Mouse (Mus musculus): ENCODE data around the gene Nck2. TPM values are rescaled to one million over a fixed set of nuclear protein-coding genes. Genes with fewer than 3 reads are reported as not detected.

Nck2 gene
- polyA plus RNA-seq (2015; fragmentation: Nextera tagmentation; extraction: Ambion mirVana) = 31.0 and 36.6 TPM in 2 replicates

DNA sequence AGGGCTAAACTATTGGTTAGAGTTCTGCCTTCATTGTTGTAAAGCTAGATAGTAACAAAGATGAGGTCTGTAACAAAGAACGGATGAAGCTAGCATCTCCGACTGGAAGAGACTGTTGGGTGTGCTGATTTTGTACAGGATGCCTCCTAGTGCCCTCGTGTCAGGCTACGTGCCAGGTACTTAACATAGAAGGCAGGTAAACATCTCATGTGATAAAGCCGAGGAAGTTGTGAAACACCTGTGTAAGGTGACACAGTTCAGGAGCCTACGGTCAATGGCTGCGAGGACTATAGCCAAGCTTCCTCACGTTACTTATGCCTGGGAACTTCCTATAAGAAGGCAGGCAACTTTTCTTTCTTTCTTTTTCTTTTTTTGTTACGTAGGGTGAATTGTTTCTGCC is at the start of gene Nck2:
TSS of gene Nck2 (plus strand) at position 49 of the 400 bp plus-strand sequence.
- no peak for ATAC-seq (ENCODE audit: low FRiP score)
- H3K9me3 ChIP-seq (replicated peaks) = no peaks in the 10 kb centered on the region
- peaks cover 27% of the 10 kb centered on the region for H3K4me1 ChIP-seq
- H3K36me3 ChIP-seq = no peaks in the 10 kb centered on the region
- no peaks in the 10 kb centered on the region for H3K27me3 ChIP-seq (replicated peaks)
- peak within 1 kb of the TSS; percentile 90 for H3K27ac ChIP-seq (replicated peaks)
- peak within 1 kb of the TSS; percentile 94 for H3K9ac ChIP-seq (replicated peaks)
- 27% methylated on average over 9 of the region's 9 CpGs for WGBS
- peak within 1 kb of the TSS; percentile 98 for H3K4me3 ChIP-seq (replicated peaks)
- H3K4me2 ChIP-seq = peak within 1 kb of the TSS; percentile 89

DNA sequence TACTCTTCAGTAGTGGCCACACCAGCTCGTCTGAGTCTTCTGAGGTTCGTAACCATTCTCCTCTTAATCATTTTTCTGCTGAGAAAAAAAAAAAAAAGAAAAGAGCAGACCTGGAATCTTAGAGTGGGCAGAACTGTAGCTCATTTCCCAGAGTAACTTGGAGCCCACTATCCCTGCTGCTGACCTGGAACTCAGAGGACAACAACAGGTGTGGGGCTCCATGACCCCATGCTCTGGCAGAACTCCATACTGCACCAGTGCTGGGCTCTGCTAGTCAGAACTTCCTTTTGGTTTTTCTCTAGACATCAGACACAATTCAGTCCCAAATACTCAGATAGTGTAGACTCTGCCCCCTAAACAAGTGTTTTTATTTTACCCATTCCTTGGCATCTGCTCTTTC is 49.3 kb upstream of the Nck2 start:
- Histone ChIP-seq H3K27ac (replicated peaks) (no peak overlapping the region), H3K9me3 (replicated peaks) (no peaks in the 10 kb centered on the region), H3K4me2 (no peak overlapping the region), H3K36me3 (no peaks in the 10 kb centered on the region), H3K4me1 (no peaks in the 10 kb centered on the region), H3K27me3 (replicated peaks) (no peaks in the 10 kb centered on the region), H3K9ac (replicated peaks) (no peak overlapping the region), H3K4me3 (replicated peaks) (no peak overlapping the region)
- ATAC-seq (ENCODE audit: low FRiP score) = no peak
- WGBS = 77% methylated on average over 2 of the region's 2 CpGs

DNA sequence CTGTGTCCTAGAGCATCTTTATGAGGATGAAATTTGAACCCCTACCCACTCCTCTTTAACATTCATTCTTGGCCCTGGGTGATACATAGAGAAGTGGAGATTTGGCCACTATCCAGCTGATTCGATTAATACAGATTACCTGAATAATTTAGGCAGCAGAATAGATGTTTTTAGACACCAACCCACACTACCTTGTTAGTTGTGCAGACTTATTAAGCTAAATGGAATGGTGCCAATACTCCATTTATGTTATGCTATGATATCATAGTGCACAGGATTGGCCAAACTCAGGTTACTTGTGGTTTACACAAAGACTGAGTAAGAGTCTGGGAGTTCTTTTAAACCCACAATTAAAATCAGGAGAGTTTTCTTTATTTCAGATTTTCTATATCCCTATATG is 48.6 kb upstream of the Nck2 start:
- no peaks in the 10 kb centered on the region for H3K9me3 ChIP-seq (replicated peaks)
- no peak overlapping the region for H3K27ac ChIP-seq (replicated peaks)
- no peak for ATAC-seq (ENCODE audit: low FRiP score)
- no peaks in the 10 kb centered on the region for H3K4me1 ChIP-seq
- H3K36me3 ChIP-seq = no peaks in the 10 kb centered on the region
- no peak overlapping the region for H3K4me2 ChIP-seq
- no peak overlapping the region for H3K4me3 ChIP-seq (replicated peaks)
- no peak overlapping the region for H3K9ac ChIP-seq (replicated peaks)
- 85% methylated on average over 1 of the region's 1 CpGs for WGBS
- no peaks in the 10 kb centered on the region for H3K27me3 ChIP-seq (replicated peaks)

DNA sequence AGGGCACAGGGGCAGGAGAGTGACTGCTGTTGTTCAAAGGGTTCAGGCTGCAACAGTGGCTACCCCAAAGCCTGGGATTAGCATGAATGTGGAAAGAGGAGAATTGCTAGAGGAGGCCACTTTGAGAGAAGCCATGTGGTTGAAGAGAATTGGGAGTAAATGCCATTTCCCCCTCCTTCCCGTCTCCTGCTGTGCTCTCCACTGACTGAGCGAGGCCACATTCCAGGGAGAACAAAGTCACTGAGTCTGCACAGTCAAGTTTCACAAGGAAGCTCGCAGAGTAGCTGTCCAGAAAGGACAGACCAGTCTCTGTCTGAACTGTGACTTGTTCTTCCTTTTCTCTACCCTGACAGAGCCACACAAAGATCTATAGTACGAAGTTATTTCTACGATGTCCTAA is 47.9 kb upstream of the Nck2 start:
- no peak overlapping the region for H3K4me3 ChIP-seq (replicated peaks)
- no peak overlapping the region for H3K27ac ChIP-seq (replicated peaks)
- no peak overlapping the region for H3K9ac ChIP-seq (replicated peaks)
- no peaks in the 10 kb centered on the region for H3K4me1 ChIP-seq
- H3K36me3 ChIP-seq = no peaks in the 10 kb centered on the region
- H3K9me3 ChIP-seq (replicated peaks) = no peaks in the 10 kb centered on the region
- no peak for ATAC-seq (ENCODE audit: low FRiP score)
- no peaks in the 10 kb centered on the region for H3K27me3 ChIP-seq (replicated peaks)
- H3K4me2 ChIP-seq = no peak overlapping the region
- WGBS = 43% methylated on average over 5 of the region's 5 CpGs

DNA sequence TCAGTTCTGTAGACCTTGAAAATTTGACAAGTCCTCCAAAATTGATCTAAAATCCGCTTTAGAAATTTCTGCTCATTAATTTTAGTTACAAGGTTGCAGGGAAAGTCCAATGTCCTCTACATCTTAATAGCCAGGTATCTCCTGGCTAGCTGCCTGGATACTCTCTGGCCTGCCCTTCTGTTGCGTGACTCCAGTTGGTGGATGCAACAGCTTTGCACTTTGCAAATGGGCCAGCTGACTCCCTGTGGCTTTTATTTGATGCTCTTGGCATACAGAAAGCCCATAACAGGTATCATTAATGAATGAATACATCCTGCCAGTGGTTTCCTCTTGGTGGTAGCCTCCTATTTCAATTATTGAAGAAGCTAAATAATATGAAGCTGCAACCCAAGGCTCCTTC is 47.3 kb upstream of the Nck2 start:
- no peak for ATAC-seq (ENCODE audit: low FRiP score)
- Histone ChIP-seq H3K4me2 (no peak overlapping the region), H3K27ac (replicated peaks) (no peak overlapping the region), H3K4me1 (no peaks in the 10 kb centered on the region), H3K27me3 (replicated peaks) (no peaks in the 10 kb centered on the region), H3K9ac (replicated peaks) (no peak overlapping the region), H3K4me3 (replicated peaks) (no peak overlapping the region), H3K36me3 (no peaks in the 10 kb centered on the region), H3K9me3 (replicated peaks) (no peaks in the 10 kb centered on the region)
- 76% methylated on average over 2 of the region's 2 CpGs for WGBS

- no peaks in the 10 kb centered on the region for H3K27me3 ChIP-seq (replicated peaks)
- ATAC-seq (ENCODE audit: low FRiP score) = no peak
These were observed 45.4 kb upstream of the Nck2 start for GRCm38 (mm10) chr1:43398738-43399601.

DNA sequence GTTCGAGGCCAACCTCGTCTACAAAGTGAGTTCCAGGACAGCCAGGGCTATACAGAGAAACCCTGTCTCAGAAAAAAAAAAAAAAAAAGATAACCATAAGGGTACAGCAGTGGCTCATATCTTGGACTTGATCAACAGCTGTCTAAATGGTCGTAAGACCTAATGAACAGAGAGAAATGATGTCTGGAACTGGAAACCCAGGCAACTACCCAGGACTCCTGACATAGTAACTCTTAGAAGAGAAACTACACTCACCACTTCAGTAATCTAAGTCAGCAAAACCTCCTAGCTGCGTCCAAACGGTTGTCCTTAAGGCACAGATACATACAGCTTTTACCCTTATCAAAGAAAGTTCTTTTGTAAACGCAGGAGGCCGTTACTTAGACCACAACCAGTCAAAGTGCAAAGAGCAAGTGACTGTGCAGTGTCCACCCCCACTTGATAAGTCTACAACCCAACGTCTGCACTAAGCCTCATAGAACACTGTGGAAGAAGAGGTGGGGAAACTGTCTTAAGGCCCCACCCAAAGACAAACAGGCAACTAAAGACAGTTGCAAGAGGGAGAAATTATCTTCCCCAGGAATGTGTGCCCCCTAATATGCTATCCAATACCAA is 44.7 kb upstream of the Nck2 start:
- Histone ChIP-seq H3K4me1 (no peaks in the 10 kb centered on the region), H3K9ac (replicated peaks) (no peak overlapping the region), H3K9me3 (replicated peaks) (no peaks in the 10 kb centered on the region), H3K4me3 (replicated peaks) (no peak overlapping the region), H3K36me3 (no peaks in the 10 kb centered on the region), H3K4me2 (no peak overlapping the region), H3K27ac (replicated peaks) (no peak overlapping the region), H3K27me3 (replicated peaks) (no peaks in the 10 kb centered on the region)
- ATAC-seq (ENCODE audit: low FRiP score) = no peak
- 87% methylated on average over 8 of the region's 8 CpGs for WGBS

More at GRCm38 (mm10) chr1:43398738-43399601, 45.4 kb upstream of the Nck2 start:
- no peaks in the 10 kb centered on the region for H3K4me1 ChIP-seq
- no peaks in the 10 kb centered on the region for H3K36me3 ChIP-seq
- no peak overlapping the region for H3K4me3 ChIP-seq (replicated peaks)
- H3K9me3 ChIP-seq (replicated peaks) = no peaks in the 10 kb centered on the region
- no peak overlapping the region for H3K4me2 ChIP-seq
- 91% methylated on average over 10 of the region's 10 CpGs for WGBS
- no peak overlapping the region for H3K9ac ChIP-seq (replicated peaks)
- no peak overlapping the region for H3K27ac ChIP-seq (replicated peaks)

GRCm38 (mm10) chr1:43400655-43401054 is 43.7 kb upstream of the Nck2 start:
- Histone ChIP-seq H3K36me3 (no peaks in the 10 kb centered on the region), H3K4me2 (no peak overlapping the region), H3K27me3 (replicated peaks) (no peaks in the 10 kb centered on the region), H3K9me3 (replicated peaks) (no peaks in the 10 kb centered on the region), H3K4me1 (no peaks in the 10 kb centered on the region), H3K9ac (replicated peaks) (no peak overlapping the region), H3K4me3 (replicated peaks) (no peak overlapping the region), H3K27ac (replicated peaks) (no peak overlapping the region)
- 83% methylated on average over 3 of the region's 3 CpGs for WGBS
- no peak for ATAC-seq (ENCODE audit: low FRiP score)

DNA sequence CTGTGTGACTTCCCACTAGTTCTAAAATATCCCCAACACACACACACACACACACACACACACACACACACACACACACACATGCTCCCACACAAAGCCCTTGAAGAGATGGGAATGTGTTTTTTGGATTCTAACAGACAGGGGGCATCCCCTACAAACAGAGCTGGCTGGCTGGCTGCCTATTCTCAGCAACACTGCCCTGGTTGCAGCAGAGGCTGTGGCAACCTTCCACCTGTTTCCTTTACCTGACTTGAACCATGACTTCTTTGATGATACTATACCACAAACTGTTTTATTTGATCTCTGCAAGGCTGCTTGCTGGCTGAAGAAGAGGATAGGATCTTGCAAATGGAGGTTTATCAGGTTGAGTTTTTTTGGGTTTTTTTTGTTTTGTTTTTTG is 41.0 kb upstream of the Nck2 start:
- Histone ChIP-seq H3K4me2 (no peak overlapping the region), H3K27ac (replicated peaks) (no peak overlapping the region), H3K27me3 (replicated peaks) (no peaks in the 10 kb centered on the region), H3K4me1 (no peaks in the 10 kb centered on the region), H3K9ac (replicated peaks) (no peak overlapping the region), H3K4me3 (replicated peaks) (no peak overlapping the region), H3K9me3 (replicated peaks) (no peaks in the 10 kb centered on the region), H3K36me3 (no peaks in the 10 kb centered on the region)
- ATAC-seq (ENCODE audit: low FRiP score) = no peak

DNA sequence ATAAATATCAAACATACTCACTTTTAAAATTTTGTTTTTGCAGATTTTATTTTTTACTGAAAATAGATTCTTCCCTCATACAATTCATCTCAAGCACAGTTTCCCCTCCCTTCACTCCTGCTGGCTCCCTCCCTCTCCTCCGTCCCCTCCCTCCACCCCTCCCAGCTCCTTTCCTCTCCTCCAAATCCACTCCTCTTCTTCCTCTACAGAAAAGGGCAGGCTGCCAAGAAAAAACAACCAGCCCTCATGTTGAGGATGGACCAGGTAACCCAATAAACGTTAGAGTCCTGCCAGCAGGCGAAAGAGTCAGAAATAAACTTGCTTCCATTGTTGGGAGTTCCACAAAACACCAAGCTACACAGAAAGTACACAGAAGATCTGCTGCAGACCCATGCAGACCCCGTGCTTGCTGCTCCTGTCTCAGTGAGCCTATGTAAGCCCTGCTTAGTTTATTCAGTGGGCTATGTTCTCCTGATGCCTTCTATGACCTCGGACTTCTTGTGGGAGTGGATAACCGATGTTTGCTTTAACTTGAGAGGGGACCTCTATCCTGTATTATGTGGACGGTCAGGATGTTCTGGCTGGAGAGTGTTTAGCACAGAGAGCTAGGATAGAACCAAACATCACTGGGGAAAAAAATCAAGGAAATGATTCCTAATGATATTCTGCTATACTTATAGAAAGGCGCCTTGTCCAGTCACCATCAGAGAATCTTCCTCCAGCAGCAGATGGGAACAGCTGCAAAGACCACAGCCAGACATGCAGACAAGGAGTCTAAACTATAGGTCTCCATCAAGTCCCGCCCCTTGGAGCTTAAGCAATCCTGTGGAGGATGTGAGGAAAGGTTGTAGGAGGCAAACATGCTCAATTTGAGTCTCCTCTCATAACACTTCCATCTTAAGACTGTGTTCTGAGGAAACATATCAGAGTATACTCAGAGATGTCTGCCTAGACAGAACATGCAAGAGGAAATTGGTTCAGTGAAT is 39.4 kb upstream of the Nck2 start:
- H3K27me3 ChIP-seq (replicated peaks) = no peaks in the 10 kb centered on the region
- no peak overlapping the region for H3K4me2 ChIP-seq
- no peaks in the 10 kb centered on the region for H3K9me3 ChIP-seq (replicated peaks)
- H3K27ac ChIP-seq (replicated peaks) = no peak overlapping the region
- H3K4me3 ChIP-seq (replicated peaks) = no peak overlapping the region
- WGBS = 62% methylated on average over 9 of the region's 9 CpGs
- H3K36me3 ChIP-seq = no peaks in the 10 kb centered on the region
- no peak overlapping the region for H3K9ac ChIP-seq (replicated peaks)
- no peaks in the 10 kb centered on the region for H3K4me1 ChIP-seq
- no peak for ATAC-seq (ENCODE audit: low FRiP score)

- no peaks in the 10 kb centered on the region for H3K4me1 ChIP-seq
- 55% methylated on average over 4 of the region's 4 CpGs for WGBS
- H3K9ac ChIP-seq (replicated peaks) = no peak overlapping the region
- no peaks in the 10 kb centered on the region for H3K9me3 ChIP-seq (replicated peaks)
- no peak overlapping the region for H3K4me2 ChIP-seq
- no peaks in the 10 kb centered on the region for H3K36me3 ChIP-seq
- no peaks in the 10 kb centered on the region for H3K27me3 ChIP-seq (replicated peaks)
- no peak overlapping the region for H3K27ac ChIP-seq (replicated peaks)
- ATAC-seq (ENCODE audit: low FRiP score) = no peak
- no peak overlapping the region for H3K4me3 ChIP-seq (replicated peaks)
These were observed 35.4 kb upstream of the Nck2 start for GRCm38 (mm10) chr1:43409019-43409418.
